Mouse (Mus musculus) liver, embryonic 14.5 days (tissue): Measurements from ENCODE around the gene Myh2. TPM values are rescaled to one million over a fixed set of nuclear protein-coding genes. Genes with fewer than 3 reads are reported as not detected.

Experiments used
- ATAC-seq: fragments of 200-750 bp; cut with Nextera tagmentation; 2 replicates; pipeline ENCODE4 v1.8.0; 2017; ENCODE audit warnings: moderate number of reproducible peaks, mild to moderate bottlenecking, moderate library complexity; ENCODE audit not compliant: insufficient read depth
- DNase-seq, 3 experiments: peaks; one replicate each; pipeline ENCODE4 v3.0.0-alpha.2; 2012 to 2013; ENCODE audit warnings: low read depth in 3 of 3, low spot score in 3 of 3
- H3K27ac ChIP-seq: fragments of 300-500 bp; sonication (generic); 2 replicates; pipeline ENCODE4 v1.5.1; 2014; ENCODE audit warnings: moderate library complexity, mild to moderate bottlenecking, control low read depth, inconsistent platforms
- H3K27me3 ChIP-seq: fragments of 300-500 bp; sonication (generic); 2 replicates; pipeline ENCODE4 v1.6.1; 2014; ENCODE audit warnings: mild to moderate bottlenecking, low read length, moderate library complexity; ENCODE audit not compliant: control insufficient read depth, insufficient read depth
- H3K36me3 ChIP-seq: fragments of 300-500 bp; sonication (generic); replicated peaks from 2 replicates; pipeline ENCODE4 v1.6.1; 2014; ENCODE audit warnings: low read depth; ENCODE audit not compliant: control insufficient read depth, insufficient read depth
- H3K4me1 ChIP-seq, 2 experiments: fragments of 200-500 bp in 1 of 2; fragments of 300-500 bp in 1 of 2; sonication (generic) in 1 of 2; replicated peaks; 2 replicates each; pipeline ENCODE4 v1.6.1; 2012 to 2014; ENCODE audit warnings: antibody characterized with exemption in 1 of 2, inconsistent platforms in 1 of 2, low read length in 1 of 2; ENCODE audit not compliant: control insufficient read depth in 2 of 2, insufficient read depth in 2 of 2
- H3K4me2 ChIP-seq: fragments of 300-500 bp; sonication (generic); 2 replicates; pipeline ENCODE4 v1.6.1; 2014; ENCODE audit warnings: low read depth, mild to moderate bottlenecking, control low read depth, moderate library complexity
- H3K4me3 ChIP-seq, 2 experiments: fragments of 200-500 bp in 1 of 2; fragments of 300-500 bp in 1 of 2; sonication (generic) in 1 of 2; 2 replicates each; pipeline ENCODE4 v1.5.1; 2012 to 2014; ENCODE audit warnings: low read depth in 2 of 2, low read length in 2 of 2, mild to moderate bottlenecking in 2 of 2, control low read depth in 1 of 2, inconsistent platforms in 1 of 2, moderate library complexity in 1 of 2; ENCODE audit not compliant: insufficient read depth in 1 of 2
- H3K9ac ChIP-seq: fragments of 300-500 bp; sonication (generic); replicated peaks from 2 replicates; pipeline ENCODE4 v1.6.1; 2014; ENCODE audit warnings: mild to moderate bottlenecking, control low read depth, moderate library complexity
- H3K9me3 ChIP-seq: fragments of 300-500 bp; sonication (generic); 2 replicates; pipeline ENCODE4 v1.6.1; 2016; ENCODE audit warnings: low read length, mixed read lengths; ENCODE audit not compliant: control insufficient read depth
- CTCF ChIP-seq: IDR thresholded peaks from 2 replicates; pipeline ENCODE4 v1.5.1; 2016; ENCODE audit warnings: antibody characterized with exemption, low read depth, control low read depth
- EP300 ChIP-seq: IDR thresholded peaks from 2 replicates; pipeline ENCODE4 v1.6.1; 2016; ENCODE audit warnings: antibody characterized with exemption, low read depth
- WGBS: fragments of 180-500 bp; shearing (Covaris S2); extraction: QIAGEN DNeasy Blood & Tissue Kit; methylation state at CpG from one replicate; pipeline ENCODE4 v1.1.7; 2014; ENCODE audit not compliant: insufficient replicate concordance; 5-methylcytosine and 5-hydroxymethylcytosine counted together
- polyA plus RNA-seq, 2 experiments: library from polyadenylated mRNA; depleted of rRNA in 1 of 2; stranded (reverse) in 1 of 2; unstranded in 1 of 2; fragments of >200 nt; fragmentation: Nextera tagmentation in 1 of 2; extraction: Ambion mirVana in 1 of 2; gene quantifications; 2 replicates each; pipeline versions ENCODE4 v1.2.1 to v1.2.3; 2012 to 2014

Myh2 gene
- not detected in 2 replicates for polyA plus RNA-seq (2012; rRNA removed)
- polyA plus RNA-seq (2014; fragmentation: Nextera tagmentation; extraction: Ambion mirVana), result not detected in 2 replicates

DNA sequence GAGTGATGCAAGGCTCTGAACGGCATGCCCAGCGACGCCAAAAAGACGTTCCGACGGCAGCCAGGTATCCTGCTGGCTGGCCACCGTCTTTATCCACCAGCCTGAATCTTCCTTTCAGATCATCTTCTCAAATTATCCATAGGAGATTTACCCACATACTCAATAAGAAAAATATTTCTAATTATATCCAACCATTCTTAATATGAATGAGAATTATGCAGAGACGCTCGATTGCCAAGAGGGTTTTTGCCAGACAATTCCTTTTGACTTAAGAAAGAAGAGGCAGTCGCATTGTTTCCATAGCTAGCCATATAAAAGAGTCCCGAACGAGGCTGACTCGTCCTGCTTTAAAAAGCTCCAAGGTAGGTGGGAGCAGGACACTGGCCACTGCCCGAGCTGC, at the start of gene Myh2:
Gene Myh2, plus strand, starts transcription at position 301 of the 400 bp plus-strand sequence.
- TF ChIP-seq EP300 (no peak), CTCF (no peak)
- H3K36me3 ChIP-seq, result no peaks in the 10 kb centered on the region
- H3K4me3 ChIP-seq, result no peak within 1 kb of the TSS
- no peak within 1 kb of the TSS for H3K9ac ChIP-seq
- H3K4me2 ChIP-seq, result no peak within 1 kb of the TSS
- H3K27me3 ChIP-seq, result no peaks in the 10 kb centered on the region
- no peak within 1 kb of the TSS for H3K27ac ChIP-seq
- 72% methylated on average over 14 of the region's 14 CpGs for WGBS
- no peak for DNase-seq
- no peaks in the 10 kb centered on the region for H3K9me3 ChIP-seq
- ATAC-seq, result no peak
- no peaks in the 10 kb centered on the region for H3K4me1 ChIP-seq

DNA sequence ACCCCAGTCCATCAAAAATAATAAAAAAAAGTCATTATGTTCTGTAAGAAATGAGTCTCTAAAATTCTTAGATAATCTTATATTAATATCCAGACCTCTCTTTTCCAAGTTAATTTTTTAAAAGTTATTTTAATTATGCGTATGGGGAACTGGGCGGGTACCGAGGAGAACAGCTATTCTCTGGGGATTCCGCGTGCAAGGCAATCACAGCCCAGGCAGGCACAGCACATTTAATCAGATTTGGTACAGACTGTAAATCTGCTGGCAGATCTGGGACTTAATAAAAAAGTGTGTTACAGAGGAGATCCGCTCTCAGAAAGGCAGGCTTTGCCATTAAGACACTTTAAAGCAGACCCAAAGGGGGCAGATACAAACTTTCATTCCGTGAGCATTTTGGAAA, 45.9 kb upstream of the Myh2 start:
- no peak for TF ChIP-seq EP300
- no peak for TF ChIP-seq CTCF
- 69% methylated on average over 7 of the region's 7 CpGs for WGBS
- Histone ChIP-seq H3K4me2 (no peak overlapping the region), H3K4me3 (no peak overlapping the region), H3K9ac (no peak overlapping the region), H3K4me1 (no peaks in the 10 kb centered on the region), H3K36me3 (no peaks in the 10 kb centered on the region), H3K27me3 (no peaks in the 10 kb centered on the region), H3K9me3 (no peaks in the 10 kb centered on the region), H3K27ac (no peak overlapping the region)
- ATAC-seq (no peak), DNase-seq (no peak)

DNA sequence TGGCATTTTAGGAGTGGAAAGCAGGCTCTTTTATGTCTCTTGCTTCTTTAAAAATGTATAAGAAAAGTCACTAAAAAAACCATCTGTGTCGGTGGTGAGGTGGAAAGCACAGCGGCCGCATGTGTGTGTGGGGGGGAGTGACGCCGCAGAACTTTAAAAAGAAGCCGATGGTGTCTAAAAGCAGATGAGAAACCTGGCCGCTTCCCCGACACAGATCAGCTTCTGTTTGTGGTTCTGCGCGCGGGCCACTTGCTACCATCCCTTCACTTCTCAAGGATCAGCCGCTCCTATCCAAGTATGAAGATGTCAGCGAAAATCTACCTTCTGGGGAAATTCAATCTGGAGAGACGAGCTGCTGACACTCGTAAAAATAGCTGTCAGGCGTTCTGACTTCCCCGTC, 45.5 kb upstream of the Myh2 start:
- Histone ChIP-seq H3K27ac (no peak overlapping the region), H3K4me2 (no peak overlapping the region), H3K27me3 (no peaks in the 10 kb centered on the region), H3K36me3 (no peaks in the 10 kb centered on the region), H3K4me1 (no peaks in the 10 kb centered on the region), H3K9ac (no peak overlapping the region), H3K4me3 (no peak overlapping the region), H3K9me3 (no peaks in the 10 kb centered on the region)
- whole genome bisulfite sequencing, result 66% methylated on average over 17 of the region's 17 CpGs
- DNase-seq (no peak), ATAC-seq (no peak)
- TF ChIP-seq EP300, result no peak
- TF ChIP-seq CTCF, result no peak

- H3K27me3 ChIP-seq, result no peaks in the 10 kb centered on the region
- no peak overlapping the region for H3K27ac ChIP-seq
- ATAC-seq (no peak), DNase-seq (no peak)
- H3K9ac ChIP-seq, result no peak overlapping the region
- H3K4me2 ChIP-seq, result no peak overlapping the region
- no peaks in the 10 kb centered on the region for H3K36me3 ChIP-seq
- 52% methylated on average over 2 of the region's 2 CpGs for WGBS
- H3K9me3 ChIP-seq, result no peaks in the 10 kb centered on the region
- H3K4me1 ChIP-seq, result no peaks in the 10 kb centered on the region
- no peak overlapping the region for H3K4me3 ChIP-seq
- TF ChIP-seq CTCF, result no peak
- no peak for TF ChIP-seq EP300
Observed at GRCm38 (mm10) chr11:67133526-67133925, 37.3 kb upstream of the Myh2 start.

DNA sequence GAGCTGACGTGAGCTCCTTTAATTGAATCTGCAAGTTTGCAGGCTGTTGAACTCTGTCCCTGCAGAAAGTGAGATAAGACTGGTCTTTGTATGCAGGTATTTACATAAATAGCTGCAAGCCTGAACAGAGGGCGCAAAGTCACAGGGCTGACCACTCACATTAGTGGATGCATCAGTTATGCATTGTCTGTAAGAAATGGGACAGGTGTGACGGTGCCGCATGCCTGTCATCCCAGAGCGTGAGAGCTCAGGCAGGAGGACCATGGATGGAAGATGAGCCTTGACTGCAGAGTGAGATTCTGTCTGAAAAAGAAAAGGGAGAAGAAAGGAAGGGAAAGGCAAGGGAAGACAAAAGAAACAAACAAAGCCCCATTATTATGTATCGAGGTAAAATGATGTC, 36.2 kb upstream of the Myh2 start:
- TF ChIP-seq EP300, result no peak
- TF ChIP-seq CTCF, result no peak
- Histone ChIP-seq H3K4me1 (no peaks in the 10 kb centered on the region), H3K4me3 (no peak overlapping the region), H3K4me2 (no peak overlapping the region), H3K9ac (no peak overlapping the region), H3K9me3 (no peaks in the 10 kb centered on the region), H3K36me3 (no peaks in the 10 kb centered on the region), H3K27ac (no peak overlapping the region), H3K27me3 (no peaks in the 10 kb centered on the region)
- DNase-seq (no peak), ATAC-seq (no peak)
- 69% methylated on average over 6 of the region's 6 CpGs for WGBS
